Mouse (Mus musculus) C2C12 (cell line): ENCODE data around the gene Rapgefl1. TPM values are rescaled to one million over a fixed set of nuclear protein-coding genes. Genes with fewer than 3 reads are reported as not detected.

ENCODE experiments used
- H3K27me3 ChIP-seq: one replicate; pipeline ENCODE4 v1.6.1; 2011; ENCODE audit not compliant: control insufficient read depth, insufficient read depth, insufficient read length
- H3K36me3 ChIP-seq: one replicate; pipeline ENCODE4 v1.6.1; 2011; ENCODE audit not compliant: control insufficient read depth, insufficient read depth
- H3K4me3 ChIP-seq: one replicate; pipeline ENCODE4 v1.5.1; 2011; ENCODE audit warnings: mild to moderate bottlenecking, control low read depth; ENCODE audit not compliant: poor library complexity, insufficient read depth, severe bottlenecking
- H3K79me2 ChIP-seq: one replicate; pipeline ENCODE4 v1.6.1; 2011; ENCODE audit not compliant: control insufficient read depth, insufficient read depth
- H3K79me3 ChIP-seq: one replicate; pipeline ENCODE4 v1.6.1; 2011; ENCODE audit warnings: low read depth, control low read depth
- H3ac ChIP-seq: one replicate; pipeline ENCODE3; 2011; ENCODE audit warnings: low read depth; ENCODE audit not compliant: control insufficient read depth, insufficient read length
- CEBPB ChIP-seq: IDR thresholded peaks from one replicate; pipeline ENCODE4 v1.6.1; 2011; ENCODE audit warnings: low read depth, mild to moderate bottlenecking, control low read depth, moderate library complexity
- CTCF ChIP-seq: IDR thresholded peaks from one replicate; pipeline ENCODE4 v1.5.1; 2011; ENCODE audit not compliant: control insufficient read depth, insufficient read depth, insufficient read length
- FOSL1 ChIP-seq: IDR thresholded peaks from one replicate; pipeline ENCODE4 v1.8.0; 2011; ENCODE audit warnings: mild to moderate bottlenecking, low read length; ENCODE audit not compliant: poor library complexity, insufficient read depth, severe bottlenecking
- MAX ChIP-seq: IDR thresholded peaks from one replicate; pipeline ENCODE4 v1.6.1; 2011; ENCODE audit warnings: mild to moderate bottlenecking, control low read depth
- MYOD1 ChIP-seq: IDR thresholded peaks from one replicate; pipeline ENCODE4 v1.6.1; 2011; ENCODE audit warnings: low read depth; ENCODE audit not compliant: control insufficient read depth, insufficient read length
- MYOG ChIP-seq: IDR thresholded peaks from one replicate; pipeline ENCODE4 v1.6.1; 2011; ENCODE audit not compliant: control insufficient read depth, insufficient read length; ENCODE audit errors: extremely low read depth
- USF1 ChIP-seq: IDR thresholded peaks from one replicate; pipeline ENCODE4 v1.6.1; 2011; ENCODE audit warnings: low read depth, mild to moderate bottlenecking, control low read depth, moderate library complexity
- polyA plus RNA-seq: library from polyadenylated mRNA; unstranded; fragments of >200 nt; fragmentation: generic; extraction: Trizol; gene quantifications from one replicate; pipeline ENCODE4 v1.2.1, GENCODE M21; 2012; ENCODE audit warnings: missing spikeins

The Rapgefl1 gene
- polyA plus RNA-seq, 1 experiment: 0.66 TPM

DNA sequence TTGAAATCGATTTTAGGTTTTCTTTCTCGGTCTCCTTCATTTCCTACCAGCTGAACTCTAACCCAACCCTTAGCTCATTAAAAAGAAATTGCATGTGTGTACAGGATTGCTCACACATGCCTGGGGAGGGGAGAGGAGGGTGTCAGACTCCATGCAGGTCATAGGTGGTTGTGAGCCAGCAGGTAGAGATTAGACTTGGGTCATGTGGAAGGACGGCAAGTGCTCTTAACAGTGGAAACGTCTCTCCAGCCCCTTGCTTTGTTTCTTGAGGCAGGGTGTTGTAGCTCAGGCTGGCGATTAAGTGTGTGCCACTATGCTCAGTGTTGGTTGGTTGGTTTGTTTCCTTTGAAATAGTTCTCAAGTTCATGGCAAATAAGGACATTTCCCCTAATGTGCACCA, 34.2 kb downstream of the Rapgefl1 start:
- Histone ChIP-seq H3ac (no peak overlapping the region), H3K36me3 (peaks cover 70% of the 10 kb centered on the region), H3K4me3 (no peak overlapping the region), H3K79me2 (peaks cover 92% of the 10 kb centered on the region), H3K79me3 (peaks cover 37% of the 10 kb centered on the region), H3K27me3 (no peaks in the 10 kb centered on the region)
- TF ChIP-seq MYOG: no peak
- TF ChIP-seq FOSL1: no peak
- TF ChIP-seq MYOD1: no peak
- TF ChIP-seq USF1: no peak
- TF ChIP-seq MAX: no peak
- TF ChIP-seq CEBPB: no peak
- TF ChIP-seq CTCF: no peak

DNA sequence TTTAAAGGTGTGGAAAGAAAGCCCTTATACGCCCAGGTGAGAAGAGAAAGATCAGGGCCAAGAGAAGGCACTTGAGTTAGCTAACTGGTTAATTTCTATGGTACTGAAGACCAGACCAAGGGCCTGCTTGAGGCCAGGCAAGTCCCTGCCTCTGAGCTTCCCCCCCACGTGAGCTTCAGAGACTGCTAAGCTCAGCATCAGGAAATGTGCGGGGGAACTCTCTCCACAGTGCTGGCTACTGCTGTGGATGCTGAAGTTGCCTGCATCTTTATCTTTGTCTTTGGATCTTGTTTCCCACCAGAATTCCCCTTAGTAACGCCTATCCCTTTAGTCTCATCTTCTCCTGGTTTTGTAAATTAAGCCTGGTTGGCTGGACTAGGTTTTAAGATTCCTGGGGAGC, 34.8 kb downstream of the Rapgefl1 start:
- no peak overlapping the region for H3K4me3 ChIP-seq
- H3K27me3 ChIP-seq: no peaks in the 10 kb centered on the region
- H3K36me3 ChIP-seq: peaks cover 66% of the 10 kb centered on the region
- TF ChIP-seq MYOD1 (no peak), FOSL1 (no peak), MYOG (no peak), USF1 (no peak), CTCF (no peak), CEBPB (no peak)
- peaks cover 89% of the 10 kb centered on the region for H3K79me2 ChIP-seq
- peaks cover 32% of the 10 kb centered on the region for H3K79me3 ChIP-seq
- H3ac ChIP-seq: no peak overlapping the region

- TF ChIP-seq USF1 (no peak), FOSL1 (no peak), MYOG (no peak), MYOD1 (no peak), CEBPB (no peak), CTCF (no peak), MAX (no peak)
- Histone ChIP-seq H3K4me3 (no peak overlapping the region), H3K36me3 (peaks cover 59% of the 10 kb centered on the region), H3K79me2 (peaks cover 89% of the 10 kb centered on the region), H3ac (no peak overlapping the region), H3K27me3 (no peaks in the 10 kb centered on the region), H3K79me3 (peaks cover 36% of the 10 kb centered on the region)
Observed at GRCm38 (mm10) chr11:98872040-98872439, 35.5 kb downstream of the Rapgefl1 start.

DNA sequence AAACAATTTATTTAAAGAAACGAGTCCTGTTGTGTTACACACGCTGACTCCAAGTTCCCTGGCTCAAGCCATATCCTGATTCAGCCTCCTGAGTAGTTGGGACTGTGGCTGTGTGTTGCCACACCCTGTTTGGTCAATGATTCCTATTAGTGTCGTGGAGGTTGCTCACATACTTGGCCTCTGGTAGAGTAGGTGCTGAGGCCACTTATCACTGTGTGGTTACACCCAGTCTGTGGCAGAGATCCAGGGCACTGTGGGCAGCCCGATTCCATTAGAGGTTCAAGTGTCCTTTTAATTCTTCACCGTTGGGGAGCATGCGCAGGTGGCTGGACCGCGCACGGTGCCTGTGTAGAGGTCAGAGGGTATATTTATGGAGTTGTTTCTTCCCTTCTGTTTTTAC, 37.3 kb downstream of the Rapgefl1 start:
- H3K79me2 ChIP-seq: peaks cover 88% of the 10 kb centered on the region
- H3K4me3 ChIP-seq: no peak overlapping the region
- H3K79me3 ChIP-seq: peaks cover 36% of the 10 kb centered on the region
- TF ChIP-seq MAX (no peak), CTCF (no peak), CEBPB (peak; percentile 38)
- no peaks in the 10 kb centered on the region for H3K27me3 ChIP-seq
- H3ac ChIP-seq: no peak overlapping the region
- H3K36me3 ChIP-seq: peaks cover 49% of the 10 kb centered on the region

GRCm38 (mm10) chr11:98877001-98877400, 40.4 kb downstream of the Rapgefl1 start:
- TF ChIP-seq CEBPB (no peak), MYOD1 (no peak), USF1 (no peak), CTCF (no peak), FOSL1 (no peak), MAX (no peak), MYOG (no peak)
- Histone ChIP-seq H3K27me3 (no peaks in the 10 kb centered on the region), H3K79me2 (peaks cover 85% of the 10 kb centered on the region), H3K36me3 (peaks cover 22% of the 10 kb centered on the region), H3K4me3 (no peak overlapping the region), H3ac (no peak overlapping the region), H3K79me3 (peaks cover 45% of the 10 kb centered on the region)

GRCm38 (mm10) chr11:98887703-98888102, 51.1 kb downstream of the Rapgefl1 start:
- TF ChIP-seq MYOG (no peak), MAX (no peak), FOSL1 (no peak), USF1 (no peak), CTCF (no peak), CEBPB (no peak), MYOD1 (no peak)
- peaks cover 19% of the 10 kb centered on the region for H3K79me2 ChIP-seq
- no peaks in the 10 kb centered on the region for H3K27me3 ChIP-seq
- H3K36me3 ChIP-seq: peaks cover 63% of the 10 kb centered on the region
- H3K79me3 ChIP-seq: peaks cover 6% of the 10 kb centered on the region
- H3K4me3 ChIP-seq: no peak overlapping the region
- no peak overlapping the region for H3ac ChIP-seq
